Mouse (Mus musculus) cerebellum, adult 2 months (tissue): ENCODE data around the gene Ccdc163.

Source experiments
- CTCF ChIP-seq: fragments of 200-500 bp; IDR thresholded peaks from 2 replicates; pipeline ENCODE4 v1.5.1; 2011; ENCODE audit warnings: low read depth, mild to moderate bottlenecking, control low read depth, low read length, moderate library complexity, borderline replicate concordance; ENCODE audit not compliant: insufficient read depth
- POLR2A ChIP-seq: fragments of 200-500 bp; IDR thresholded peaks from 2 replicates; pipeline ENCODE4 v1.6.1; 2011; ENCODE audit warnings: low read length, control low read depth, borderline replicate concordance; ENCODE audit not compliant: insufficient read depth

DNA sequence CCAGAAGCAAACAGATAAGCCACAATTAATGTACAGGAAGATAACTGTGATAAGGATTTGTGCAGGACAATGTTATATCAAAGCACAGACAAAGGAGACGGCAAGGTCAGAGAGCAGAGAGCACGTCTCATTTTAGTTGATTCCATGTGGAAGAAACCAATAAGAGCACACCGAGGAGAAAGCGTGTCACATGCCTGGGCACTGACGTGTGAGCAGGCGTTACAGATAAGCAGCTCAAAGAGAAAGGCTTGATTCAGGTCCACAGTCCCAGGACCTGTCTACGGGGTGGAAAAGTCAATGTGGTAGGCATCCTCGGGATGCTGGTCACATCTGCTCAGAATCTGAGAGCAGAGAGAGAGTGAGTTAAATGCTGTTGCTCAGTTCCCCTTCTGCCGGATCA is 22.8 kb downstream of the Ccdc163 start:
- TF ChIP-seq POLR2A = no peak
- TF ChIP-seq CTCF = no peak
